Mouse (Mus musculus) limb, embryonic 14.5 days (tissue): ENCODE results near the gene Maats1. TPM values are rescaled to one million over a fixed set of nuclear protein-coding genes. Genes with fewer than 3 reads are reported as not detected.

Experiments
- ATAC-seq: fragments of 200-750 bp; cut with Nextera tagmentation; 2 replicates; pipeline ENCODE4 v1.8.0; 2017; ENCODE audit warnings: low read depth, moderate number of reproducible peaks, moderate TSS enrichment; ENCODE audit not compliant: low FRiP score
- DNase-seq: peaks from one replicate; pipeline ENCODE4 v3.0.0-alpha.2; 2015; ENCODE audit warnings: low spot score
- H3K27ac ChIP-seq: fragments of 300-500 bp; sonication (generic); replicated peaks from 2 replicates; pipeline ENCODE4 v1.5.1; 2014; ENCODE audit warnings: low read depth, mild to moderate bottlenecking, low read length, moderate library complexity, mixed read lengths
- H3K27me3 ChIP-seq: fragments of 300-500 bp; sonication (generic); 2 replicates; pipeline ENCODE4 v1.6.1; 2014; ENCODE audit warnings: low read length, mixed read lengths; ENCODE audit not compliant: control insufficient read depth, insufficient read depth
- H3K36me3 ChIP-seq: fragments of 300-500 bp; sonication (generic); 2 replicates; pipeline ENCODE4 v1.6.1; 2014; ENCODE audit warnings: mild to moderate bottlenecking, low read length, moderate library complexity, mixed read lengths; ENCODE audit not compliant: control insufficient read depth, insufficient read depth
- H3K4me1 ChIP-seq: fragments of 300-500 bp; sonication (generic); 2 replicates; pipeline ENCODE4 v1.6.1; 2014; ENCODE audit warnings: antibody characterized with exemption, low read length, mixed read lengths; ENCODE audit not compliant: control insufficient read depth, insufficient read depth
- H3K4me2 ChIP-seq: fragments of 300-500 bp; sonication (generic); replicated peaks from 2 replicates; pipeline ENCODE4 v1.6.1; 2014; ENCODE audit warnings: low read depth, mild to moderate bottlenecking, low read length, moderate library complexity; ENCODE audit not compliant: severe bottlenecking
- H3K4me3 ChIP-seq: fragments of 300-500 bp; sonication (generic); replicated peaks from 2 replicates; pipeline ENCODE4 v1.5.1; 2014; ENCODE audit warnings: low read length
- H3K9ac ChIP-seq: fragments of 300-500 bp; sonication (generic); 2 replicates; pipeline ENCODE4 v1.6.1; 2014; ENCODE audit warnings: mild to moderate bottlenecking, low read depth, low read length, moderate library complexity; ENCODE audit not compliant: severe bottlenecking
- H3K9me3 ChIP-seq: fragments of 300-500 bp; sonication (generic); 2 replicates; pipeline ENCODE4 v1.6.1; 2016; ENCODE audit warnings: low read length; ENCODE audit not compliant: control insufficient read depth
- POLR2A ChIP-seq: fragments of 200-500 bp; IDR thresholded peaks from 2 replicates; pipeline ENCODE4 v1.8.0; 2012; ENCODE audit warnings: inconsistent platforms, mild to moderate bottlenecking, moderate library complexity, borderline replicate concordance; ENCODE audit not compliant: insufficient read depth, insufficient read length; ENCODE audit errors: extremely low read depth
- WGBS: fragments of 180-500 bp; shearing (Covaris S2); extraction: QIAGEN DNeasy Blood & Tissue Kit; methylation state at CpG from one replicate; pipeline ENCODE4 v1.1.7; 2014; 5-methylcytosine and 5-hydroxymethylcytosine counted together
- polyA plus RNA-seq, 2 experiments: library from polyadenylated mRNA; depleted of rRNA in 1 of 2; stranded (reverse) in 1 of 2; unstranded in 1 of 2; fragments of >200 nt; fragmentation: Nextera tagmentation in 1 of 2; extraction: Ambion mirVana in 1 of 2; gene quantifications; 2 replicates each; pipeline versions ENCODE4 v1.2.1 to v1.2.3; 2012 to 2014

Gene Maats1
- polyA plus RNA-seq, 2 experiments = 0.10 TPM; not detected in 1

DNA sequence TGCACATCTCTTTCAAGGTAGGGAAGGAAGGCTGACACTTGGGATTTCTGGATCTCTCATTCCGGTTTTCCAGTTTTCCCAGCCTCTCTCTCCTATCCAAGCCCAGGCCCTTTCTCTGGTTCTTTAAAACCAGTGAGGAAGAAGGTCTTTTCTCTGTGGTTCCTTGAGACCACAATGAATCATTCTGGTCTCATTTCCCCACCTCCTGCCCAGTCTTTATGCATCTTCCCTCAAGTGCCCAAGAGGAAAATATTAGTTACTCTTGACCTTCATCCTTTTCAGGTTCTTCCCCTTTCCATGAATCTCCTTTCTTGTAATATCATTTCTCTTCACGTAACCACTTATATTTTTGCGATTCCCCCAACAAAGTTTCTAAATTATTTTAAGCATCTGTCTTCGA, 43.8 kb upstream of the Maats1 start:
- WGBS = 95% methylated on average over 4 of the region's 4 CpGs
- no peak for TF ChIP-seq POLR2A

GRCm38 (mm10) chr16:38385184-38385634, 43.3 kb upstream of the Maats1 start:
- no peak overlapping the region for H3K4me2 ChIP-seq
- ATAC-seq (no peak), DNase-seq (no peak)
- H3K27me3 ChIP-seq = no peaks in the 10 kb centered on the region
- H3K36me3 ChIP-seq = no peaks in the 10 kb centered on the region
- H3K4me3 ChIP-seq = no peak overlapping the region
- 87% methylated on average over 6 of the region's 6 CpGs for WGBS
- no peak overlapping the region for H3K9ac ChIP-seq
- no peak for TF ChIP-seq POLR2A
- H3K9me3 ChIP-seq = no peaks in the 10 kb centered on the region
- H3K4me1 ChIP-seq = no peaks in the 10 kb centered on the region
- no peak overlapping the region for H3K27ac ChIP-seq

More for the DNA sequence above, 43.8 kb upstream of the Maats1 start:
- DNase-seq (no peak), ATAC-seq (no peak)
- no peaks in the 10 kb centered on the region for H3K4me1 ChIP-seq
- no peak overlapping the region for H3K4me3 ChIP-seq
- no peaks in the 10 kb centered on the region for H3K27me3 ChIP-seq
- no peaks in the 10 kb centered on the region for H3K9me3 ChIP-seq
- no peak overlapping the region for H3K9ac ChIP-seq
- H3K4me2 ChIP-seq = no peak overlapping the region
- no peak overlapping the region for H3K27ac ChIP-seq
- H3K36me3 ChIP-seq = no peaks in the 10 kb centered on the region

DNA sequence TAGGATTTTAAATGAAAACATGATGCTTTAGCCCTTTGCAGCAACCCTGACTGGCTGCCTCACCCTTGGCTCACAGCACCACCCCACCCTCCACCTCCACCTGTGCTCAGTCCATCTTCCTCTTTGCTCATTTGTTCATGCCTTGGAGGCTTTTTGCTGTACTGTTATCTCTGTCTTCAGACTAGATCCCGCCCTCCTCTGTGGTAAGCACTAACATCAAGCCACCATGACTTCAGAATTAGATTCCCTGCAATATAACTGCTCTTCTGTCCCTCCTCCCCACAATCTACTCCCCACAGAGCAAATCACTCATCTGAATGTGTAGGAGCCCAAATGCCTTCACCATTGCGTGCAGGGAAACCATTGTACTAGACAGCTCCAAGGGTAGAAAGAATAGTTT, 41.7 kb upstream of the Maats1 start:
- ATAC-seq = no peak
- H3K4me3 ChIP-seq = no peak overlapping the region
- TF ChIP-seq POLR2A = no peak
- H3K4me1 ChIP-seq = no peaks in the 10 kb centered on the region
- no peak overlapping the region for H3K9ac ChIP-seq
- no peak overlapping the region for H3K4me2 ChIP-seq
- no peaks in the 10 kb centered on the region for H3K9me3 ChIP-seq
- no peak for DNase-seq
- no peaks in the 10 kb centered on the region for H3K36me3 ChIP-seq
- 82% methylated on average over 2 of the region's 2 CpGs for whole genome bisulfite sequencing
- H3K27me3 ChIP-seq = no peaks in the 10 kb centered on the region
- H3K27ac ChIP-seq = no peak overlapping the region

DNA sequence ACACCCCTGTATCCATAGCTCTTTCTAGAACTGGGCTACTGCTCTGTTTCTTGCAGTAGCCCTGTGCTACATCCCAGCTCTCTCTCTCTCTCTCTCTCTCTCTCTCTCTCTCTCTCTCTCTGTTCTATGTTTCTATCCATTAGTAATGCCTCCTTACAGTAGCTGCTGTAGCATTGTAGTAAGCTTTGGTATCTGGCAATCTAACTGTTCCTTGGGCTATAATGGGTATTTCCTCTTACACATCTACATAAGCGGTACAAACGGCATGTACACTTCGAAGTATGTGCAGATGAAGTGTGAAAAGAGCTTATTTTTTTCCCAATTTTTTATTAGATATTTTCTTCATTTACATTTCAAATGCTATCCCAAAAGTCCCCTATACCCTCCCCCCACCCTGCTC, 38.0 kb upstream of the Maats1 start:
- no peaks in the 10 kb centered on the region for H3K27me3 ChIP-seq
- no peak for ATAC-seq

DNA sequence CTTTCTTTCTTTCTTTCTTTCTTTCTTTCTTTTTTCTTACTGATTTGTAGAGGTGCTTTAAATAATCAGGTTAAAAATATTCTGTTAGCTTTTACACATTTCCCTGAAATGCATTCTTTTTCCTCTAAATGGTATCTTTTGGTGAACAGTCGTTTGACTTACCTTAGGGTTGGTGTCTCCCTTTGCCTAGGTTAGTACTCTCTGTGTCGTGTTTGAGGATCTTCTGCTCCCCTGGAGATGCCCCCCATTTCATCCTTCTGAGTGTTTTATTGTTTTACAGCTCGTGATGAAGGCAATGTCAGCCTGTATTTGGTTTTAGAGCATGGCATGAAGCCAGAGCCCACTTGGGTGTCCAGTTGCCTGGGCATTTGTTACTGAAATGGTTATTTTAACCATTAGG, 37.5 kb upstream of the Maats1 start:
- H3K36me3 ChIP-seq = no peaks in the 10 kb centered on the region
- H3K4me3 ChIP-seq = no peak overlapping the region
- no peaks in the 10 kb centered on the region for H3K4me1 ChIP-seq
- H3K27ac ChIP-seq = no peak overlapping the region
- no peak overlapping the region for H3K9ac ChIP-seq
- no peak for TF ChIP-seq POLR2A
- ATAC-seq (no peak), DNase-seq (no peak)
- no peaks in the 10 kb centered on the region for H3K27me3 ChIP-seq
- no peak overlapping the region for H3K4me2 ChIP-seq
- H3K9me3 ChIP-seq = no peaks in the 10 kb centered on the region
- 29% methylated on average over 3 of the region's 3 CpGs for WGBS

More for the DNA sequence above, 38.0 kb upstream of the Maats1 start:
- no peak overlapping the region for H3K4me2 ChIP-seq
- WGBS = 89% methylated on average over 3 of the region's 3 CpGs
- H3K9ac ChIP-seq = no peak overlapping the region
- TF ChIP-seq POLR2A = no peak
- H3K27ac ChIP-seq = no peak overlapping the region
- DNase-seq = no peak
- no peak overlapping the region for H3K4me3 ChIP-seq
- H3K9me3 ChIP-seq = no peaks in the 10 kb centered on the region
- H3K4me1 ChIP-seq = no peaks in the 10 kb centered on the region
- no peaks in the 10 kb centered on the region for H3K36me3 ChIP-seq

- Histone ChIP-seq H3K4me2 (no peak overlapping the region), H3K4me1 (no peaks in the 10 kb centered on the region), H3K9me3 (no peaks in the 10 kb centered on the region), H3K36me3 (no peaks in the 10 kb centered on the region), H3K4me3 (no peak overlapping the region), H3K27ac (no peak overlapping the region), H3K9ac (no peak overlapping the region), H3K27me3 (no peaks in the 10 kb centered on the region)
- DNase-seq = no peak
- no peak for ATAC-seq
- no peak for TF ChIP-seq POLR2A
- WGBS = 32% methylated on average over 6 of the region's 6 CpGs
Observed at GRCm38 (mm10) chr16:38379088-38379487, 37.1 kb upstream of the Maats1 start.
